Mouse (Mus musculus): Measurements from ENCODE around the gene Vnn3. TPM values are rescaled to one million over a fixed set of nuclear protein-coding genes. Genes with fewer than 3 reads are reported as not detected.

Gene Vnn3
- polyA plus RNA-seq, 1 experiment from 2014 or later, result 0.09 TPM

DNA sequence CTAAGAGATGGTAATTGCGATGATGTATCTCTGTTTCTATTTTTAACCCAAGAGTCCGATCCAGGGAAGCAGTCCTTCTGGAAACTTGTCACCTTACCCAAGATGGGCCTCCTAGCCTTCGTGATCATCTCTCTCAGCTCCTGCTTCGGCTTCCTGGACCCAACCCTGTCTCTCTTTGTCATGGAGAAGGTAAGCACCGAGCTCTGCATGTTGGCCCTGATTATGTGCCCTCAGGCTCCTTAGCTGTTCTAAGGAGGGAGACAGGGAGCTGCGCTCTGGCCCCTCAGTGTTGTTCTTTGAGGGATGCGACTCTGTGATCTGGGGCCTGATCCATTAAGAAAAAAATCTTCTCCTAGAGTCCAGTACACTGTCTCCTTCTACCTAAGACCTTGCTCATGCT lies 35.0 kb upstream of the Vnn3 start:
- WGBS, result 88% methylated on average over 7 of the region's 7 CpGs
- H3K9ac ChIP-seq (ENCODE audit: low read depth, low read length), result no peak overlapping the region
- DNase-seq (ENCODE audit: low spot score), result no peak

DNA sequence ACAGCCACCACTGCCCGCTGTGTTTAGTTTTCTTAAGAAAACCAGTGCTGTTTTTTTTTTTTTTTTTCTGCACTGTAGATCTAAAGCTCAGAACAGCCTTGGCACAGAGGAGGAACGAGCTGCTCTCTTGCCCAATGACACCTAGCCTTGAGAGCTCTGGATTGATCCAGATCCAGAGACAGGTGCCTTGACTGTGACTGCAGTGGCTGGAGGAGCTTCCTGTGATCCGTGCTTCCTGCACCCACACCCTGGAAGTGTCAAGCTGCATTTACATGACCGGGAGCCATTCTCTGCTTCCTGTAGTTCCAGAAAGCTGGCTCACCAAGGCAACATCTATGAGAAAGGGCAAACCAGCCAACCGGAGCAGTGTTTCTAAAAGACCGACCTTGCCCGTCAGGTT lies 24.7 kb upstream of the Vnn3 start:
- Histone ChIP-seq H3K9ac (ENCODE audit: low read depth, low read length) (no peak overlapping the region), H3K4me1 (replicated peaks; ENCODE audit: control insufficient read depth, insufficient read depth, low read length) (no peaks in the 10 kb centered on the region), H3K36me3 (ENCODE audit: control insufficient read depth, insufficient read depth, low read length) (peaks cover 3% of the 10 kb centered on the region; the same call in 1 of the 2 replicates), H3K9me3 (ENCODE audit: control insufficient read depth, low read length) (no peaks in the 10 kb centered on the region), H3K4me3 (ENCODE audit: low read depth, low read length) (no peak overlapping the region), H3K4me2 (replicated peaks; ENCODE audit: low read depth, low read length) (no peak overlapping the region), H3K27ac (ENCODE audit: low read depth, low read length) (no peak overlapping the region), H3K27me3 (ENCODE audit: control insufficient read depth, insufficient read depth, low read length) (no peaks in the 10 kb centered on the region)
- ATAC-seq (ENCODE audit: low FRiP score), result no peak
- WGBS, result 91% methylated on average over 7 of the region's 7 CpGs
- DNase-seq (ENCODE audit: low spot score), result no peak

More for the DNA sequence above, 35.0 kb upstream of the Vnn3 start:
- no peaks in the 10 kb centered on the region for H3K4me1 ChIP-seq (replicated peaks; ENCODE audit: control insufficient read depth, insufficient read depth, low read length)
- no peak for ATAC-seq (ENCODE audit: low FRiP score)
- H3K4me3 ChIP-seq (ENCODE audit: low read depth, low read length), result no peak overlapping the region
- no peaks in the 10 kb centered on the region for H3K9me3 ChIP-seq (ENCODE audit: control insufficient read depth, low read length)
- no peaks in the 10 kb centered on the region for H3K36me3 ChIP-seq (ENCODE audit: control insufficient read depth, insufficient read depth, low read length)
- no peak overlapping the region for H3K27ac ChIP-seq (ENCODE audit: low read depth, low read length)
- H3K4me2 ChIP-seq (replicated peaks; ENCODE audit: low read depth, low read length), result no peak overlapping the region
- H3K27me3 ChIP-seq (ENCODE audit: control insufficient read depth, insufficient read depth, low read length), result no peaks in the 10 kb centered on the region

DNA sequence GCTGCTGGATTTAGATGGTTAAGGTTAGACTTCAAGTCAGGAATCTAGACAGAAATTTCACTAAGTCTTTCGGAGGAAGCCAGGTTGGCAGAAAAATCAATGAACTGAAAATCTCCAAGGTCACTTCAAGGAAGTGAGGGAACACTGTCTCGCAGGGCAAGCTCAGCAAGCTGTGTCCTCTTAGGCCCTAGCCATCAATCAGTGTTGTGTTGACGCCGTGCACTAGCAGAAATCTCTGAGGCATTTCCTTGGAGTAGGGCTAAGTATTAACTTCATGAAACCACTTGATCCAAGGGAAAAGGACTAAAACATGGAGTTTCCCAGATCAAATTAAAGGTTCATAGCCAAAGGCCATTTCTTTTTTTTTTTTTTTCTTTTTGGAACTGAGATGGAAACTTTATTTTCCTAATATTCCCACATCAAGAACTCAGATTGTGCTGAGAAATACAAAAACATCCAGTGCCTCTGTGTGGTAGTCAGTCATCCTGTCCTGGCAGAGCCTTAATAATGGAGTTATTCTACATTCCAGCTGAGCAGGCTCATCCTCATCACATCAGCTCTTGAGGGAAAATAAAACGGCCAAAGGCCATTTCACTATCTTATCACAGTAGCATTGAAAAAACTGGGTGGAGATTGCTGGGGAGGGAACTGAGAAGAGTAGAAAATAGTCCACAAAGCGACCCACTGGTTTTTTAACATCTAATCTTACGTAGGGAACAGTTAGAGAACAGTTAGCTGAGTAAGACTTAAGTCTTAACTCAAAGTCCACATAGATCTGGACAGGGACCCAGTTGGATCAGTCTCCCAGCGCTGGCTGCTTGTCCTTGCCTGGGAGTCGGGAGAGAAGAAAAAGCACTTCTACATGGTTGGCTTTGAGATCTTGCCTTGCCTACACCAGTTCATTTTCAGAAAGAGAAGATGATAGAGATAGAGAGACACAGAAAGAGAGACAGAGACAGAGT lies 15.0 kb upstream of the Vnn3 start:
- H3K27ac ChIP-seq (ENCODE audit: low read depth, low read length), result no peak overlapping the region
- H3K4me1 ChIP-seq (replicated peaks; ENCODE audit: control insufficient read depth, insufficient read depth, low read length), result no peaks in the 10 kb centered on the region
- no peaks in the 10 kb centered on the region for H3K27me3 ChIP-seq (ENCODE audit: control insufficient read depth, insufficient read depth, low read length)
- ATAC-seq (ENCODE audit: low FRiP score) (no peak), DNase-seq (ENCODE audit: low spot score) (no peak)
- no peaks in the 10 kb centered on the region for H3K36me3 ChIP-seq (ENCODE audit: control insufficient read depth, insufficient read depth, low read length)
- no peaks in the 10 kb centered on the region for H3K9me3 ChIP-seq (ENCODE audit: control insufficient read depth, low read length)
- 78% methylated on average over 9 of the region's 9 CpGs for WGBS
- H3K4me2 ChIP-seq (replicated peaks; ENCODE audit: low read depth, low read length), result no peak overlapping the region
- no peak overlapping the region for H3K9ac ChIP-seq (ENCODE audit: low read depth, low read length)
- H3K4me3 ChIP-seq (ENCODE audit: low read depth, low read length), result no peak overlapping the region

DNA sequence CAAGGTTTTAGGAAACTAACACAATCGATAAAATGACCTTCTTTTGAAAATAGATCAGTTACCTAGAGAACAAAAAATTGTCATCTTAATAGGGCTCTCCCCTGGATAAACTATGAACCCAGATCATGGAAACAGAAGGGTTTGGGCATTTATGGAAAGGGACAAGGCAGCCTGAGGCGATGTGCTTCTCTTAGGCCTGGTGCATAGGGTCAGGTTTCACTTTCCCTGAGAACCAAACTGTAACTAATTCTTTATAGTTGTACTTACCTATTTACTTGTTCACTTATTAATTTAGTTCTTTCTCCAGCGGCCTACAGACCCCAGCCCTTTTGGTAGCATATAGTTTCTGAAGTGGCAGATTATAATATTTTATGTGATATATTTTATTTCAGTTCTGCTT lies 14.1 kb upstream of the Vnn3 start:
- H3K4me1 ChIP-seq (replicated peaks; ENCODE audit: control insufficient read depth, insufficient read depth, low read length), result no peaks in the 10 kb centered on the region
- no peak overlapping the region for H3K4me2 ChIP-seq (replicated peaks; ENCODE audit: low read depth, low read length)
- ATAC-seq (ENCODE audit: low FRiP score), result no peak
- no peaks in the 10 kb centered on the region for H3K9me3 ChIP-seq (ENCODE audit: control insufficient read depth, low read length)
- 82% methylated on average over 3 of the region's 3 CpGs for WGBS
- no peaks in the 10 kb centered on the region for H3K27me3 ChIP-seq (ENCODE audit: control insufficient read depth, insufficient read depth, low read length)
- H3K36me3 ChIP-seq (ENCODE audit: control insufficient read depth, insufficient read depth, low read length), result no peaks in the 10 kb centered on the region
- no peak overlapping the region for H3K4me3 ChIP-seq (ENCODE audit: low read depth, low read length)
- no peak overlapping the region for H3K9ac ChIP-seq (ENCODE audit: low read depth, low read length)
- no peak for DNase-seq (ENCODE audit: low spot score)
- no peak overlapping the region for H3K27ac ChIP-seq (ENCODE audit: low read depth, low read length)

DNA sequence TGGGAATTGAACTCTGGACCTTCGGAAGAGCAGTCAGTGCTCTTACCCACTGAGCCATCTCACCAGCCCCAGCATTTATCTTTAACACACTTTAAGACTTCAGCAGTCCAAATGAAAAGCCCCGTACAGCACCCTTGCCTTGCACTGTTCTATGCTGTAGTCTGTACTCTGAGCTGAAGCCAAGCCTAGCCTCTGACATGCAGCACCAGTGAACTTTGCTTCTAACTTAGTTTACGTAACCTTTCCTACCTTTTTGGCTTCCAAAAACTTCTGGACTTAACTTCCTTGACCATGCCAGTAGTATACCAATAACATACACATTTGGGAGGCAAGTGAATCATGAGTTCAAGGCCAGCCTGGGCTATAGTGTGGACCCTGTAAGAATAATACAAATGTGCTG lies 12.4 kb upstream of the Vnn3 start:
- H3K27me3 ChIP-seq (ENCODE audit: control insufficient read depth, insufficient read depth, low read length), result no peaks in the 10 kb centered on the region
- H3K4me3 ChIP-seq (ENCODE audit: low read depth, low read length), result no peak overlapping the region
- H3K9me3 ChIP-seq (ENCODE audit: control insufficient read depth, low read length), result no peaks in the 10 kb centered on the region
- 95% methylated on average over 3 of the region's 3 CpGs for whole genome bisulfite sequencing
- DNase-seq (ENCODE audit: low spot score) (no peak), ATAC-seq (ENCODE audit: low FRiP score) (no peak)
- H3K4me1 ChIP-seq (replicated peaks; ENCODE audit: control insufficient read depth, insufficient read depth, low read length), result no peaks in the 10 kb centered on the region
- no peak overlapping the region for H3K9ac ChIP-seq (ENCODE audit: low read depth, low read length)
- no peak overlapping the region for H3K4me2 ChIP-seq (replicated peaks; ENCODE audit: low read depth, low read length)
- H3K36me3 ChIP-seq (ENCODE audit: control insufficient read depth, insufficient read depth, low read length), result no peaks in the 10 kb centered on the region
- no peak overlapping the region for H3K27ac ChIP-seq (ENCODE audit: low read depth, low read length)

DNA sequence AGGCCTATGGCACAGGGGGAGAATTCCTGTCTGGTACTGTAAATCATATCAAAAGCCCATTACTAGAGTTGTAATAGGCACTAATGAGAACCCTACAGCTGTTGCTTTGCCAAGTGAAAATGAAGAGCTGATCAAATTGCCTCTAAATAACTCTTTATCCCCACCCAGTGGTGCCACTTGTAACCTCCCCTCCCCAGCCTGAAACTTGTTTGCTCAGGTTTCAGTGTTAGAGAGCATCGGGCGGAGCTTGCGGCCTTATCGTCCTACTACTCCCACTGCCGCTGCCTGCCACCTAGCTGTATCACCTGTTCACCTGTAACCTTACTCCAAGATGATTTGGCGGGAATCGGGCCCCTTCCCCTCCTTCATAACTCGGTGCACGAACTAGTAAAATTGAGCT lies 11.9 kb upstream of the Vnn3 start:
- H3K9ac ChIP-seq (ENCODE audit: low read depth, low read length), result no peak overlapping the region
- no peak overlapping the region for H3K4me3 ChIP-seq (ENCODE audit: low read depth, low read length)
- DNase-seq (ENCODE audit: low spot score), result no peak
- 54% methylated on average over 9 of the region's 9 CpGs for WGBS
- no peak for ATAC-seq (ENCODE audit: low FRiP score)
- H3K27me3 ChIP-seq (ENCODE audit: control insufficient read depth, insufficient read depth, low read length), result no peaks in the 10 kb centered on the region
- no peaks in the 10 kb centered on the region for H3K36me3 ChIP-seq (ENCODE audit: control insufficient read depth, insufficient read depth, low read length)
- H3K4me2 ChIP-seq (replicated peaks; ENCODE audit: low read depth, low read length), result no peak overlapping the region
- H3K9me3 ChIP-seq (ENCODE audit: control insufficient read depth, low read length), result no peaks in the 10 kb centered on the region
- H3K27ac ChIP-seq (ENCODE audit: low read depth, low read length), result no peak overlapping the region
- no peaks in the 10 kb centered on the region for H3K4me1 ChIP-seq (replicated peaks; ENCODE audit: control insufficient read depth, insufficient read depth, low read length)

DNA sequence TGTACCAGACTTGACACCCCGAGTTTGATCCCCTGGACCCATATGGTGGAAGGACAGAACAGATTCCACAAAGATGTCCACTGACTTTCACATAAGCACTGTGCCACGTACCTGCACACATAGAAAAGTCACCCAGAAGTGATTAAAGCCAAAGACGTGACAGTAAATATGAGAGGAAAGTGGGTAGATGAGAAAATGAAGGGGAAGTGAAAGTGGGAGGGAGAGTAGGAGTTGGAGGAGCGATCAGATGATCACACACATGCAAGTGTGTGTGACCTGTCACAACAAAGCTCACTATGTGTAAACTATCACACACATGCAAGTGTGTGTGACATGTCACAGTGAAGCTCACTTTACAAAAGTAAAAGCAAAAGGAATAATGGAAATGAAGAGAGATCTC lies 10.8 kb upstream of the Vnn3 start:
- Histone ChIP-seq H3K9ac (ENCODE audit: low read depth, low read length) (no peak overlapping the region), H3K4me2 (replicated peaks; ENCODE audit: low read depth, low read length) (no peak overlapping the region), H3K4me3 (ENCODE audit: low read depth, low read length) (no peak overlapping the region), H3K9me3 (ENCODE audit: control insufficient read depth, low read length) (no peaks in the 10 kb centered on the region), H3K4me1 (replicated peaks; ENCODE audit: control insufficient read depth, insufficient read depth, low read length) (no peaks in the 10 kb centered on the region), H3K27me3 (ENCODE audit: control insufficient read depth, insufficient read depth, low read length) (no peaks in the 10 kb centered on the region), H3K27ac (ENCODE audit: low read depth, low read length) (no peak overlapping the region), H3K36me3 (ENCODE audit: control insufficient read depth, insufficient read depth, low read length) (no peaks in the 10 kb centered on the region)
- DNase-seq (ENCODE audit: low spot score) (no peak), ATAC-seq (ENCODE audit: low FRiP score) (no peak)
- 83% methylated on average over 4 of the region's 4 CpGs for WGBS

DNA sequence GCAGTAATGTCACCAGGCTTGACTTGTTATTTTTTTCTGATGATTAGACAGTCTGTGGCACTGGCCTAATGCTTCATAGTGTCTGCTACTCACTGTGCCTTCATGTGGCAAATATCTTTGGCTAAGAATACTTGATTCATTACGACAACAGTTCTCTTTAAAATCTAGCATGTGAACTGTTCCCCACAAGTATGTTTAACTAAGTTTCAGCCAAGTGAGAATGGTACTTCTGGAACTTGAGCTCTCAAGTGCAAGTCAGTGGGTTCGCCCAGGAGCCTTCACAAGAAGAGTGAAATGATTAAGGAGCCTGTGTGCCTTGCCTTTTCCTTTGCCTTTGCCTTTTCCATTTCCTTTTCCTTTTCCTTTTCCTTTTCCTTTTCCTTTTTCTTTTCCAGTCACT lies 834 bp downstream of the Vnn3 start:
- no peak for DNase-seq (ENCODE audit: low spot score)
- no peaks in the 10 kb centered on the region for H3K9me3 ChIP-seq (ENCODE audit: control insufficient read depth, low read length)
- H3K9ac ChIP-seq (ENCODE audit: low read depth, low read length), result no peak overlapping the region
- WGBS, result 83% methylated on average over 2 of the region's 2 CpGs
- no peak overlapping the region for H3K4me3 ChIP-seq (ENCODE audit: low read depth, low read length)
- no peaks in the 10 kb centered on the region for H3K4me1 ChIP-seq (replicated peaks; ENCODE audit: control insufficient read depth, insufficient read depth, low read length)
- H3K27ac ChIP-seq (ENCODE audit: low read depth, low read length), result no peak overlapping the region
- no peak for ATAC-seq (ENCODE audit: low FRiP score)
- H3K4me2 ChIP-seq (replicated peaks; ENCODE audit: low read depth, low read length), result no peak overlapping the region
- no peaks in the 10 kb centered on the region for H3K27me3 ChIP-seq (ENCODE audit: control insufficient read depth, insufficient read depth, low read length)
- no peaks in the 10 kb centered on the region for H3K36me3 ChIP-seq (ENCODE audit: control insufficient read depth, insufficient read depth, low read length)

All from hindbrain, embryonic 11.5 days (tissue).